Mouse (Mus musculus) testis, postnatal 14 days (tissue): ENCODE results near the gene Adck1.
"Not testable (repeated sequence)": the region's sequence is repeated elsewhere in the genome, so short reads cannot be mapped to it uniquely, and the experiment has no call there.

Source experiments
- DNase-seq: peaks from one replicate; pipeline ENCODE4 v3.0.0; 2021; ENCODE audit warnings: low spot score

The Adck1 gene

GRCm38 (mm10) chr12:88426926-88427325, 66.6 kb downstream of the Adck1 start:
- DNase-seq, result no peak

- DNase-seq, result no peak
Observed at GRCm38 (mm10) chr12:88428735-88429134, 68.4 kb downstream of the Adck1 start.

- no peak for DNase-seq
Observed at GRCm38 (mm10) chr12:88432277-88432676, 71.9 kb downstream of the Adck1 start.

DNA sequence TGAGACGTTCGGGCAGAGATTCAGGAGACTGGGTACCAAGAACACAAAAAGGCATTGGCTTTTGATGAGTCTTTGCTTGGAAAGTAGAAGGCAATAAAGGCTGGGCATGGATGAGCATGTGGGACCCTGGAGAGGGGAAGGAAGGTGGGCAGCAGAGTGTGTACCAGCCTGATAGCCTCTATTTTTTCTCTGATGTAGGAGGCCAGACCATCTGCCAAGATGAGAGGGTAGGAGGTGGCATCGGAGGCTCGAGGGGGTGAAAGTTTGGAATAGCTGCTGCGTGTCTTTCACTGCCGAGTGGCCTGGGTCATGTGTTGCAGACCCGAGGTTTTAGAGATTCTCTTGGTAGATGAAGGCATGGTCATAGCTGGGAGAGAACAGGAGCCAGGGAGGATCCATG, 72.8 kb downstream of the Adck1 start:
- DNase-seq, result no peak

- DNase-seq, result no peak
Observed at GRCm38 (mm10) chr12:88436962-88437750, 76.8 kb downstream of the Adck1 start.

DNA sequence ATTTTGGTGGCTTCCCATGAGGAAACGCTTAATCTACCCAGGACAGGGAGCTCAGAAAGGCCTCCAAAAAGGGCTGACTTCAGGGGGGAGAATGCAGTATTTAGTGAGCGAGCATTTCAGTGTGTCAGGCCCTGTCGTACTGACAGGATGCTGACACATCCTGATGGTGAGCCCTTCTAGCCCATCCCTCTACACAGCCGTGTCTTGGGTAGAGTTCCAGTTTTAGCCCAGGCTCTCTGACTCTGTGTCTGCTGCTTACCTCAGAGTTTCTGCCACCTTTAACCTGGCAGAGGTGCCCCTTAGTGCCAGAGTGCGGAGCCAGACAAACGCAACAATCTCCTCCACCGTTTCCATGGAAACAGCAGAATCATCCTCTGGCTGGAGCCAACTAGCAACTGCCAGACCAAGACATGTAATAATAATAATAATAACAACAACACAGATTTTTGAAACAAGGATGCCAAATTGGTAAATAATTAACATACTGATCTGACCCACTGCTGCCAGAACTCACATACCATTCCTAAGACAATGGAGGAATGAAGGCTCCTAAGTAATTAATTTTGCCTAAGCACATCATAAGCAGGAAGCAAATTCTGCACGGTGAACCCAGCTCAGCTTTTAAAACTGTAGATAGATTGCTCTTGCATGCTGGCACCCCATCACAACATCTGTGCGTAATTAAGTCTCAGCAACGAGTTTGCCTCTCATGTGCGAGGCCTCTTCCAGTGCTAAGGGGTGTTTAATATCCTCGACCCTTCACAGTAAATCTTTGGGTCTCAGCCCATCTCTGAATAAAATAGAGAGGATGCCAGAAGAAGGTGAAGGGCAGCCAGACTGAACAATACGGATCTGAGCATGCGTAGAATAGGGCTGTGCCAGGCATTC, 81.8 kb downstream of the Adck1 start:
- DNase-seq, result no peak

DNA sequence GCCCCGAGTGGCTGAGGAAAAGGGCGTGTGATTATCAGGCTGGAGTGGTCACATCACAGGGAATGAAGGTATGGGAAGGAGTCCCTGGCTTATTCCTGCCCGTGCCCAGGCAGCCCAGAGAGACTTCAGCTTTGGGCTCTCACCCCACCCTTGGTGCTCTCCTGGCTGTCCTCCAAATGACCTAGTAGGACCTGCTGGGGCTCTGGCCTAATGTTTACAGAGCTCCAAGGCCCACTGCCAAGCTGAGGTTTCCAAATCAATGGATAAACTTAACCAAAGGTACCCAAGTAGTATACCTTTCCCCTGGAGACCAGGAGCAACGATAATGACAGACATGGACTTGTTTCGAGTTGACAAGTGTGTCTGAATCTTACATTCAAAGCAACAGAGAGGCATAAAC, 83.7 kb downstream of the Adck1 start:
- no peak for DNase-seq

GRCm38 (mm10) chr12:88445471-88445870, 85.1 kb downstream of the Adck1 start:
- no peak for DNase-seq

DNA sequence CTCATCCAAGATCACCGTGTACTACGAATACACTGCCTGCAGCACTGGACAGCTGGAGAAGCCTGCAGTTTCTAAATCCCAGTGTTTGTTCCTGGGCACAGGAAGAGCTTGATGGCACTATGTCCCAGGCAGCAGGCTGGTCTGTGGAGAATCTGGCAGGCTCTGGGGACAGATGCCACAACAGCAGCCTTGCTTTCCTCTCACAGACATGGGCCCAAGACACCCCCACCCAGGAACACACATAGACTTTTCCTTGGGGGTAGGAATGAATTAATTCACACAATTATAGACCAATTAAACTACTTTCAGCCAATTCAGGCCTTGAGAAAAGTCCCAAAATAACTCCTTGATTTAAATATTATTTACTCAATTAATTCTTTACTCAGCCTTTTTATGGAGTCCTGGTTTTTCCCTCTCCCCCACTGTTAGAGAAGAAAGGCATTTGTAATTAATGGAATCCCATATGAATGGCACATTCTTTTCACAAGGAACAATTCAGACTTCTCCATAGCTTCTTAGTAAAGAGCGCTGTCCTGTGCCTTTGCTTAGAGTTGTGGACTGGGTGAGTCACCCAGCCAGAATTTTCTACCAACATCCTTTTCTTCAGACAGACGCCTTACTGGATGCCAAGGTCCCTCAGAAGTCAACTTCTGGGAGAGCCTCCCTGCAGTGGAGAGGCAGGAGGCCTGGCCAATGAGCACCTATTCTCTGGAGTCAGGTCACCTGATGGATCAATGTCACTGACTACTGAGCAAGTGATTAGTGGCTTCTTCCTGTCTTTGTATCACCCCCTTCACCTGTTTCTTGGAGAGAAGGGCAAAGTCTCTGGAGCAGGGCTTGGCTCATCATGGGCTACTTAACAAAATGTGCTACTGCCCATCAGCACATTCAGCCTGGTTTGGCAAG, 90.6 kb downstream of the Adck1 start:
- no peak for DNase-seq

GRCm38 (mm10) chr12:88454701-88455410, 94.5 kb downstream of the Adck1 start:
- DNase-seq, result peak; percentile 14

DNA sequence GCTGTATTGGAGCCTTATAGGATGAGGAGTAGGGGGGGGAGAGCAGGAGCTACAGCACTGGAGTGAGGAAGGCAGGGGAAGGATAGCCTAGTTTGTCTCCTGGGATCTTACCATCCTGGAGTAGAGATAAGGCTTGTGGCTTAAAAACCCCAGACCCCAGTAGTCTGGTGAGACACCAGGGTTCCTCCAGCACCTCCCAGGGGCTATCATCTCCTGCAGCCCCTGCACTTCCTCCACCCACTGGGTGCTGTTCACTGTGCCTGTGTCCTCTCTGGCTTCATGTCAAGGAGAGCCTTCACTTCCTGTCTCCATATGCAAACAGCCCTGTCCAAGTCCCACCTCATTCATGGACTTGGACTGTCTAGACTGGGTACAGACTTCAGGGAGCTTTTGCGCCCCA, 96.7 kb downstream of the Adck1 start:
- DNase-seq, result no peak

- no peak for DNase-seq
Observed at GRCm38 (mm10) chr12:88458936-88459335, 98.6 kb downstream of the Adck1 start.

GRCm38 (mm10) chr12:88459461-88459860, 99.1 kb downstream of the Adck1 start:
- no peak for DNase-seq

DNA sequence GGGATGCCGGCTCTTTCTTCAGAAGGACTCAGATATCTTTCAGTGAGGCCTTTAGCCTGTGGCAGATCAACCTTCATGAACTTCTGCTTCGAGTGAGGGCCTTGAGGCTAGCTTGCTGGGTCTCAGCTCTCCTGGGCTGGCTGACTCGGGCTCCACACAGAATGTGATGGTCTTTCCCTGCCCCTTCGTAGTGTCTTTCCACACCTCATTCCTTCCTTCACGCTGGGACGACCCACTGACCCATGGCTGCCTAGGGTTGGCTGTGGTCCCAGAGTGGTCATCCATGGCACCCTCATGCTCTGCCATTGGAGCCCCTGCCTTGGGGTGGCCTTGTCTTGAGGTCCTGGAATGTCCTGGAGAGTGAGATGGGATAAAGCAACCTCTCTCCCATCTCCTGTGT, 100.7 kb downstream of the Adck1 start:
- no peak for DNase-seq

DNA sequence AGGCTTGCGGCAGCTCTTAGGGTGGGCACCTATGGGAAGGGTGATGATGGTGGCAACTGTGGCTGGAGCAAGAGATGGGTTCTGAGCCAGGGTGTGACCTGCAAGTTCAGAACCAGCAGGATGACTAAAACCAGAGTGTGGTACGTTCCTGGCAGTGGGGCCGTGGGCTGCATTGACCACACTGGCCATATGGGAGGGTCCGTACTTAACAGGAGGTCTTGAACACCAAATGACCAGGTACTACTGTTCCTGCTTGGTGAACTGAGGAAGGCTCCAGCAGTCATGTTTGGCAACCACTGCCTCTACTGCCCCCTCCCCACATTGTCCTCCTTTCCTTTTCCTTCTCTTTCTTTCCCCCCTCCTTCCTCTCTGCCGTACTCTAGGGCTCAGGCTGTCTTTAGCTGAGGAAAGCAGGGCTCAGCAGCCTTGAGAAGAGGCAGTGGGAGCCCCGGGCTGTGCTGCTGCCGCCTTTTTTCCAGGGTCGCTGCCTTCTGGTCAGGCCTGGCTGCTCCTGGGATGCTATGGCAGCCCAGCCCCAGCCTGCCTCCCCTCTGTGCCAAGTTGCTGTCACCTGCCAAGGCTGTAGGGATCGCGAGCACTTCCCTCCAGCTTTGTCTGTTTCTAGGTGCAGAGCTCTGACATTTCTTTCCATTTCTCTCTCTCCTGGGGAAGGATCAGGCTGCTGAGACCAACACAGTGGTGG, 103.4 kb downstream of the Adck1 start:
- DNase-seq, result no peak

DNA sequence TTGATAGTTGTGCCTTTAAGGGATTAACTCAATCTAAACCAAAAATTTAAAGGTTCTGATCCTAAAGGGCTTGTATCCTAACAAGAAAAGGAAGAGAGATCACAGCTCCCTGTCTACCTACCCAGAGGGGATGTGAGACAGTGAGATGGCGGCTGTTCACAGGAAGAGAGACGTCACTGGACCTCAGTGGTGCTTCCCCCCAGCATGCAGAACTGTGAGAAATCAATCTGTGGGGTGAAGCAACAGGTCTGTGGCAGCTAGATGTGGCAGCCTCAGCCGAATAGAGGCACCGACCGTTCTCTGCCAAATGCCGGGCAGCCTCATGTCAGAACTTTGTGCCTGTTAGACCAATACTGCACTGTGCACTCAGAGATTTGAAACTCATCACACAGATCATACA, 106.4 kb downstream of the Adck1 start:
- DNase-seq, result no peak

DNA sequence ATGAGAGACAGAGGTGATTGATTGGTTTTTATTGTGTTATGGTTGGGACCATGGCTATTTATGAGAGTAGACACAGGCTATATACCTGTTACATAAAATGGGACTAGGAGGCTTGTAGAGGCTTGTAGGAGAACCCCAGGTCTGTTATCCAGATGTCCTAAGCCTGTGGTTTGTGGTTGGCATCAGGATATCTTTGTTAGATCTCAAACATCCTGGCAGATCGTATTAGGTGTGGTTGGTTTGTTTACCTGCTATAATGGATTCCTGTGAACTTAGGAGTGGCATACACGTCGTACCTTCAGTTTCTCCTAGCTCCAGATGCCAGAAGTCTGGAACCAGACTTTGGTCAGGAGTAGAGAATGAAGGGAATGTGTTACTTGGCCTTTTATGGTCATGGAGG, 106.9 kb downstream of the Adck1 start:
- no peak for DNase-seq

DNA sequence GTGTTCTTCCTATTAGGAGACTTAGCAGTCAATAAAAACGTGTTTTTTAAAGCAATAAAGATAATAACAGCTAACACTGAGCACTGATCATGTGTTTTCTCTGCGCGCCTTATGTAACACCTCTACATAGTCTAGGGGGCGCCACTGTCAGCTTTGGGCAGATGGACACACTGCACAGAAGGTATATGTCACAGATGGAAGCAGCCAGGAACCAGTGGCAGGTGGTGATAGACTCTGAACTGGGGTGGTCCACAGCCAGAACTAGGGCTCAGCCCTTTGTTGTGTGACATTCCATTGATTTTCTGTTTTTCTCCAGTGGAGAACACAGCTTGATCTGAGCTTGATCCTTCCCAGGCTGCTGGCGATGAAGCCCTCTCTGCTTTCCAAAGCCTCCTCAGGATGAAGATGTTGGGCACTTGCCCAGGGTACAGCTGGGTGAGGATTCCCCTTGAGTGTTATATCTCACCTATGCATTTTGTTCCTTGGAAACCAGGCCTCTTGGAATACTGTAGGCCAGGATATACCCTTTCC, 107.6 kb downstream of the Adck1 start:
- DNase-seq, result no peak

DNA sequence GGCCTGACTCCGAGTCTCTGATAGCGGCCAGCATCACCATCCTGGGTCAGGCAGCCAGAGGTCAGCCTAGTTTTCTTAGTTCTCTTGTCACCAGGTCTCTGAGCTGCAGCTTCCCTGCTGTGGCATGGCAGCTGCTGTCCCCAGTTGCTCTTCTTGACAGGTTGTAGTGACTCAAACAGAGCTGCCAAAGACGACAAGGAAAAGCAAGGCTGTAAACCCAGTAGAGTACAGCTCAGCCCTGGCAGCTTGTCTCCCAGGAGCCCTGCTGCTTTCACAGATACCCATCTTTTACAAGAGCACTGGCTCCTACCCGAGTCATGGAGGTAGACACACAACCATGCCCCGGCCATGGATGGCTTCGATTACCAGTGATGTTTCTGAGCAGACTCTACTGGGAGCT, 108.3 kb downstream of the Adck1 start:
- no peak for DNase-seq

DNA sequence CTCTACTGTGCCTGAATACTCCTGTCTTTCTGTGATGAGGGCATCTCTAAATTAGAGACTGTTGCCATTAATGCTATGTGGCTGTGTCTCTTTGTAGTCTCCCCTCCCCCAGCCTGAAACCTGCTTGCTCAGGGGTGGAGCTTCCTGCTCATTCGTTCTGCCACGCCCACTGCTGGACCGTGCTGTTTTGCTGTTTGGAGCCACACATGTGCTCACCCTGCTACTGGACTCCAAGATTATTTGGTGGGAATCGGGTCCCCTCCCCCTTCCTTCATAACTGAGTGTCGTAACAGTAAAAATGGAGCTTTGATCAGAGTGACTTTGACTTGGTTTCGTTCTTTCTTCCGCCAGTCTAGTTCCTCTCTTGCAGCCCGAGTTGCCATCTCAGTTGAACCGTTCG, 111.5 kb downstream of the Adck1 start:
- not testable (repeated sequence) for DNase-seq

GRCm38 (mm10) chr12:88472832-88473231, 112.5 kb downstream of the Adck1 start:
- no peak for DNase-seq
